Mouse (Mus musculus) heart, adult 2 months (tissue): ENCODE measurements at regions not wholly inside any gene's neighbourhood (a gene's known extent, or its start where the extent isn't known, plus 50 kb on each side); places are given as distances from the start of the nearest gene placed in this dataset.

Experiments used
- CTCF ChIP-seq: fragments of 200-600 bp; IDR thresholded peaks from 2 replicates; pipeline ENCODE4 v1.8.1; 2022; ENCODE audit warnings: antibody characterized with exemption, mild to moderate bottlenecking, moderate library complexity
- POLR2A ChIP-seq: fragments of 200-500 bp; IDR thresholded peaks from 2 replicates; pipeline ENCODE4 v1.6.1; 2011; ENCODE audit warnings: mild to moderate bottlenecking, low read depth, low read length, control low read depth; ENCODE audit not compliant: insufficient read depth

- TF ChIP-seq POLR2A (no peak), CTCF (no peak)
Measured at GRCm38 (mm10) chr14:17045426-17046132, 226.6 kb upstream of the Rarb start.
